Mouse (Mus musculus): ENCODE data around the gene Scn10a.

DNA sequence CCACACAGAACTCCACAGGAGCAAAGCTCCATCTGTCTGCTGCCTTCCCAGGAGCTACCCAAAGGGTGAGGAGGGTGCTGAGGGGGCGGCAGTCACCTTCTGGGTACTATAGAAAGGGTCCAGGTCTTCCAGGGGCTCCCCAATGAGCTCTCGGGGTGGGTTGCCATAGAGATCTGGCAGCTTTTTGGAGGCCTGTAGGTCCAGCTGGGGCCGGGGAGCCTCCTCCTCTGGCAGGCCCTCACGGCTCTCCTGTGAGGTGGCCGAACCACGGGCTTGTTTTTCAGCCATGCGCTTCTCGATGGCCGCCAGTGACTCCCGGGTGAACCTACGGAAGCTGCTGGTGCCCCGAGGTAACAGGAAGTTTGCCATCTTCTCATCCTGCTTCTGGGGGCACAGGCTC, 156.9 kb downstream of the Scn10a start:
- TF ChIP-seq CTCF (IDR thresholded peaks at IDR 0.05; ENCODE audit: low read depth, low read length) (no peak), GATA1 (IDR thresholded peaks at IDR 0.05; ENCODE audit: borderline replicate concordance, low read length) (no peak)
